ENCODE assay signal across 9 mouse cellular contexts in genomic region chr9:70109279-70109678, GRCm38 (mm10). TPM values are rescaled to one million over a fixed set of nuclear protein-coding genes. Genes with fewer than 3 reads are reported as not detected.
DNase-seq lines count a peak whose midpoint lies in the region; ATAC-seq and TF ChIP-seq lines count a peak whose summit lies in the region.
"Had no signal": no experiment of that assay in that cellular context is flagged by ENCODE, and none has a peak within 500 bp of the region (broad histone marks: within the 10 kb centered on the region; RNA-seq: fewer than 3 reads in every experiment).

No protein-coding gene starts in this region.

- no peak for ATAC-seq in liver, embryonic 12.5 days
- ATAC-seq in kidney, postnatal 0 days (replicated peaks; ENCODE audit: low FRiP score, low read depth), result no peak; the same call in 1 of the 2 replicates
- peak; percentile 49; the same call in 1 of the 2 replicates for ATAC-seq in liver, postnatal 0 days

- H3K36me3 ChIP-seq in liver, embryonic 12.5 days, result no peaks in the 10 kb centered on the region
- H3K36me3 ChIP-seq in kidney, postnatal 0 days (ENCODE audit: insufficient read depth, low read length), result no peaks in the 10 kb centered on the region
- H3K36me3 ChIP-seq in liver, postnatal 0 days (replicated peaks; ENCODE audit: insufficient read depth, low read length), result no peaks in the 10 kb centered on the region
- H3K36me3 ChIP-seq: embryonic facial prominence, embryonic 13.5 days had no signal

- H3K4me1 ChIP-seq in liver, embryonic 12.5 days, result no peaks in the 10 kb centered on the region; the same call in 1 of the 2 replicates
- H3K4me1 ChIP-seq in kidney, postnatal 0 days (replicated peaks; ENCODE audit: insufficient read depth, low read length), result 0 out of 2 replicates have a peak, but pooled peaks cover 5% of the 10 kb centered on the region
- H3K4me1 ChIP-seq in liver, postnatal 0 days (ENCODE audit: insufficient read depth), result no peaks in the 10 kb centered on the region

- no peak overlapping the region for H3K27ac ChIP-seq in liver, embryonic 12.5 days
- H3K27ac ChIP-seq in kidney, postnatal 0 days, result no peak overlapping the region
- H3K27ac ChIP-seq in liver, postnatal 0 days (ENCODE audit: low read depth), result no peak overlapping the region
- H3K27ac ChIP-seq: embryonic facial prominence, embryonic 13.5 days had no signal

- no peak overlapping the region for H3K4me2 ChIP-seq in liver, embryonic 12.5 days
- no peak overlapping the region for H3K4me2 ChIP-seq in kidney, postnatal 0 days (ENCODE audit: low read length)
- H3K4me2 ChIP-seq in liver, postnatal 0 days (ENCODE audit: low read depth, low read length), result no peak overlapping the region
- H3K4me2 ChIP-seq: embryonic facial prominence, embryonic 13.5 days had no signal

- TF ChIP-seq EP300 in liver, postnatal 0 days (IDR thresholded peaks at IDR 0.05; ENCODE audit: low read depth), result no peak

- TF ChIP-seq CTCF in kidney, postnatal 0 days (IDR thresholded peaks at IDR 0.05; ENCODE audit: low read depth), result peak; percentile 97
- TF ChIP-seq CTCF in liver, postnatal 0 days (IDR thresholded peaks at IDR 0.05; ENCODE audit: low read depth), result peak; percentile 92

- DNase-seq in liver, result peak; percentile 71
- peak; percentile 70 to 85 for DNase-seq in cerebellum, postnatal 25 days
- DNase-seq in gastrocnemius, postnatal 14 days, result peak; percentile 77
- peak; percentile 88 for DNase-seq in kidney, postnatal 0 days (ENCODE audit: low spot score)
- DNase-seq in liver, postnatal 0 days, result peak; percentile 84
- DNase-seq in ovary, postnatal 36 days (ENCODE audit: low spot score), result peak; percentile 79
- DNase-seq in thymus, postnatal 25 days, result peak; percentile 62

- intact Hi-C loops in gastrocnemius, postnatal 14 days (cut with DNase I; ENCODE audit: low total_unique reads), result loop anchor here (10.0 kb wide), 1 partner anchor 286 kb away; no protein-coding TSS in a partner anchor

- H3K27me3 ChIP-seq in liver, embryonic 12.5 days (replicated peaks), result peaks cover 40% of the 10 kb centered on the region
- H3K27me3 ChIP-seq in kidney, postnatal 0 days (ENCODE audit: insufficient read depth, low read length), result no peaks in the 10 kb centered on the region
- H3K27me3 ChIP-seq in liver, postnatal 0 days (ENCODE audit: insufficient read depth, low read length), result no peaks in the 10 kb centered on the region
- H3K27me3 ChIP-seq: embryonic facial prominence, embryonic 13.5 days had no signal

- no peaks in the 10 kb centered on the region for H3K9me3 ChIP-seq in liver, embryonic 12.5 days (replicated peaks)
- no peaks in the 10 kb centered on the region for H3K9me3 ChIP-seq in kidney, postnatal 0 days (replicated peaks; ENCODE audit: low read length)
- H3K9me3 ChIP-seq in liver, postnatal 0 days (ENCODE audit: low read length), result no peaks in the 10 kb centered on the region
- H3K9me3 ChIP-seq: embryonic facial prominence, embryonic 13.5 days had no signal

- no peak overlapping the region for H3K4me3 ChIP-seq in liver, embryonic 12.5 days
- no peak overlapping the region for H3K4me3 ChIP-seq in kidney, postnatal 0 days (replicated peaks; ENCODE audit: low read depth, low read length)
- H3K4me3 ChIP-seq in liver, postnatal 0 days (ENCODE audit: low read depth, low read length), result no peak overlapping the region
- H3K4me3 ChIP-seq: embryonic facial prominence, embryonic 13.5 days had no signal

- WGBS in liver, embryonic 12.5 days (ENCODE audit: insufficient replicate concordance), result 11% methylated on average over 3 of the region's 3 CpGs
- 13% methylated on average over 3 of the region's 3 CpGs for whole genome bisulfite sequencing in kidney, postnatal 0 days
- 16% methylated on average over 3 of the region's 3 CpGs for WGBS in liver, postnatal 0 days (ENCODE audit: insufficient replicate concordance)

- no peak overlapping the region for H3K9ac ChIP-seq in liver, embryonic 12.5 days
- H3K9ac ChIP-seq in kidney, postnatal 0 days (ENCODE audit: low read depth, low read length), result no peak overlapping the region
- no peak overlapping the region for H3K9ac ChIP-seq in liver, postnatal 0 days (replicated peaks)
- H3K9ac ChIP-seq: embryonic facial prominence, embryonic 13.5 days had no signal

RNA-seq across cellular contexts. Expression of gene Fam81a, which starts 33.1 kb away (rescaled TPM):
- polyA plus RNA-seq in liver, embryonic 12.5 days (2016; fragmentation: Nextera tagmentation; extraction: Ambion mirVana), result 0.74 and 0.98 TPM in 2 replicates
- 1 to 10 TPM; 1.9 to 2.1 TPM for total RNA-seq in gastrocnemius, postnatal 14 days (2021)
- polyA plus RNA-seq in kidney, postnatal 0 days (2015; fragmentation: Nextera tagmentation; extraction: Ambion mirVana), result 11.7 and 14.8 TPM in 2 replicates
- polyA plus RNA-seq in liver, postnatal 0 days (2015; fragmentation: Nextera tagmentation; extraction: Ambion mirVana), result 0.12 and 0.19 TPM in 2 replicates
